Mouse (Mus musculus) liver, postnatal 0 days (tissue): ENCODE results near the gene Arhgdia.

Experiments used
- CTCF ChIP-seq: sonication (generic); IDR thresholded peaks from 2 replicates; pipeline ENCODE4 v1.5.1; 2016; ENCODE audit warnings: antibody characterized with exemption, low read depth
- EP300 ChIP-seq: IDR thresholded peaks from 2 replicates; pipeline ENCODE4 v1.6.1; 2016; ENCODE audit warnings: antibody characterized with exemption, low read depth, mild to moderate bottlenecking

GRCm38 (mm10) chr11:120549168-120549945 lies 32.1 kb downstream of the Arhgdia start, which contains the start of gene Mcrip1:
- TF ChIP-seq EP300 (no peak), CTCF (no peak)
